In genomic region chr13:46257847-46258246, GRCm38 (mm10) we compare ENCODE assay signal across 9 mouse cellular contexts. TPM values are rescaled to one million over a fixed set of nuclear protein-coding genes. Genes with fewer than 3 reads are reported as not detected.
DNase-seq lines count a peak whose midpoint lies in the region; ATAC-seq lines count a peak whose summit lies in the region.
"Had no signal": no experiment of that assay in that cellular context is flagged by ENCODE, and none has a peak within 500 bp of the region (broad histone marks: within the 10 kb centered on the region; RNA-seq: fewer than 3 reads in every experiment).

No protein-coding gene starts in this region.

- intact Hi-C loops in heart, postnatal 14 days (cut with DNase I), result loop anchor here (1.0 to 5.0 kb wide), 4 partner anchors 76 to 717 kb away; no protein-coding TSS in a partner anchor

- no peaks in the 10 kb centered on the region for H3K9me3 ChIP-seq in kidney, embryonic 16.5 days (ENCODE audit: low read length)
- H3K9me3 ChIP-seq in embryonic facial prominence, embryonic 11.5 days (replicated peaks; ENCODE audit: control insufficient read depth, low read length), result no peaks in the 10 kb centered on the region
- H3K9me3 ChIP-seq: limb, embryonic 15.5 days had no signal

- H3K4me2 ChIP-seq in kidney, embryonic 16.5 days (replicated peaks; ENCODE audit: low read depth, low read length), result no peak overlapping the region
- no peak overlapping the region for H3K4me2 ChIP-seq in embryonic facial prominence, embryonic 11.5 days (ENCODE audit: low read depth, low read length)
- H3K4me2 ChIP-seq: limb, embryonic 15.5 days had no signal

- H3K9ac ChIP-seq in kidney, embryonic 16.5 days (replicated peaks; ENCODE audit: low read length), result no peak overlapping the region
- H3K9ac ChIP-seq in embryonic facial prominence, embryonic 11.5 days (replicated peaks; ENCODE audit: low read length), result no peak overlapping the region
- H3K9ac ChIP-seq: limb, embryonic 15.5 days had no signal

- no peaks in the 10 kb centered on the region for H3K27me3 ChIP-seq in kidney, embryonic 16.5 days (ENCODE audit: insufficient read depth, low read length)
- no peaks in the 10 kb centered on the region for H3K27me3 ChIP-seq in embryonic facial prominence, embryonic 11.5 days (ENCODE audit: control insufficient read depth, insufficient read depth, low read length)
- H3K27me3 ChIP-seq: limb, embryonic 15.5 days had no signal

- H3K4me3 ChIP-seq in kidney, embryonic 16.5 days (ENCODE audit: low read length), result no peak overlapping the region
- H3K4me3 ChIP-seq in embryonic facial prominence, embryonic 11.5 days (ENCODE audit: low read depth, low read length), result no peak overlapping the region
- H3K4me3 ChIP-seq: limb, embryonic 15.5 days had no signal

- H3K27ac ChIP-seq in kidney, embryonic 16.5 days (ENCODE audit: low read length), result no peak overlapping the region
- no peak overlapping the region for H3K27ac ChIP-seq in embryonic facial prominence, embryonic 11.5 days (replicated peaks; ENCODE audit: low read depth, low read length)
- H3K27ac ChIP-seq: limb, embryonic 15.5 days had no signal

- peak; percentile 77 for DNase-seq in kidney, adult 18-20 months
- peak; percentile 9 to 33 for DNase-seq in adrenal gland, postnatal 4 days (ENCODE audit: low spot score in 2 of 2)
- DNase-seq in embryonic facial prominence, embryonic 11.5 days (ENCODE audit: low spot score), result peak; percentile 81
- DNase-seq in heart, postnatal 14 days, result peak; percentile 74 to 82
- peak; percentile 64 to 77 for DNase-seq in layer of hippocampus, postnatal 14 days (ENCODE audit: low spot score in 2 of 2)
- DNase-seq in telencephalon, adult 2 months (ENCODE audit: low read depth, low spot score), result peak; percentile 65

- H3K36me3 ChIP-seq in kidney, embryonic 16.5 days (ENCODE audit: insufficient read depth, low read length), result no peaks in the 10 kb centered on the region
- H3K36me3 ChIP-seq in embryonic facial prominence, embryonic 11.5 days (replicated peaks; ENCODE audit: control insufficient read depth, insufficient read depth, low read depth, low read length), result no peaks in the 10 kb centered on the region
- H3K36me3 ChIP-seq: limb, embryonic 15.5 days had no signal

- no peak for ATAC-seq in kidney, embryonic 16.5 days (ENCODE audit: low FRiP score, low TSS enrichment)
- no peak for ATAC-seq in embryonic facial prominence, embryonic 11.5 days (replicated peaks; ENCODE audit: insufficient number of reproducible peaks, low FRiP score, low TSS enrichment, low read depth)
- 0 out of 2 replicates have a peak, but pooled peaks have one; percentile 52 for ATAC-seq in megakaryocyte-erythroid progenitor cell, adult 5-6 weeks (replicated peaks; ENCODE audit: low FRiP score, low TSS enrichment, poor library complexity, severe bottlenecking)

- H3K4me1 ChIP-seq in kidney, embryonic 16.5 days (ENCODE audit: insufficient read depth, low read length), result no peaks in the 10 kb centered on the region
- no peaks in the 10 kb centered on the region for H3K4me1 ChIP-seq in embryonic facial prominence, embryonic 11.5 days (ENCODE audit: control insufficient read depth, insufficient read depth, low read length)

- 6% methylated on average over 4 of the region's 4 CpGs for WGBS in kidney, embryonic 16.5 days
- WGBS in embryonic facial prominence, embryonic 11.5 days, result 5% methylated on average over 4 of the region's 4 CpGs

RNA-seq across cellular contexts. Expression of gene Stmnd1, which starts 15.7 kb away (rescaled TPM):
- polyA plus RNA-seq in kidney, embryonic 16.5 days (2015; fragmentation: Nextera tagmentation; extraction: Ambion mirVana), result 0.19 and 0.30 TPM in 2 replicates
- total RNA-seq in adrenal gland, postnatal 4 days (2021), result under 1 TPM in 1 of 2 experiments, not detected in 1; 0.22 TPM
- polyA plus RNA-seq in embryonic facial prominence, embryonic 11.5 days (2014; fragmentation: Nextera tagmentation; extraction: Ambion mirVana), result 0.31 TPM in 1 of 2 replicates, not detected in the other
- total RNA-seq in heart, postnatal 14 days (2021), result under 1 TPM; 0.22 to 0.55 TPM
- total RNA-seq in layer of hippocampus, postnatal 14 days (2021), result under 1 TPM in 1 of 2 experiments, not detected in 1; 0.23 TPM
- total RNA-seq in megakaryocyte-erythroid progenitor cell, adult 5-6 weeks (2014; fragmentation: Nextera tagmentation), result not detected in 2 replicates
- not detected in 2 replicates for total RNA-seq in megakaryocyte-erythroid progenitor cell, adult 5-6 weeks (2017)

Comparison
In these comparisons a context has a peak if more than half of its experiments do, and no peak if none do; other contexts are left out.
1. DNase-seq: peak in every context shown above with its lines; median percentile 81 in embryonic facial prominence, embryonic 11.5 days; 78 in heart, postnatal 14 days; 77 in kidney, adult 18-20 months; 70 in layer of hippocampus, postnatal 14 days; 65 in telencephalon, adult 2 months; 21 in adrenal gland, postnatal 4 days.